Mouse (Mus musculus): ENCODE measurements at regions not wholly inside any gene's neighbourhood (a gene's known extent, or its start where the extent isn't known, plus 50 kb on each side); places are given as distances from the start of the nearest gene placed in this dataset.

DNA sequence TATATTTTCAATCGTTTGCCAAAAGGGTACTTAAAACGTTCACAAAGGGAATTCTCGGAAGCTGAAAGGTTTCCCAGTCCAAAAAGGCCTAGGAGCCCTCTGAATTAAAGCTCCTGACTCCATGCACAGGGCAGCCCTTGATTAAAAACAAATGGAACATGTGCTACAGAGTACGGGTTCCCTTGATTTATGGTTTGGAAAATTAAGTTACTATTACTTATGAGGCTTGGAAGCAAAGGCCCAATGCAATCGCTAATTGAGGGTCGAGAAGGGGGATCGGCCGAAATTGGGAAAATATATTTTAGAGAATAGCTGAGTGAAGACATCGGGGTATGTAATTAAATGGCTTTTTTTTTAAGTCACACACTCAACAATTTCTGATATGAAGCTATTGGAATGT, 219.0 kb upstream of the Sox9 start:
- in situ Hi-C loops (cut with MboI, MseI): no loop called here

DNA sequence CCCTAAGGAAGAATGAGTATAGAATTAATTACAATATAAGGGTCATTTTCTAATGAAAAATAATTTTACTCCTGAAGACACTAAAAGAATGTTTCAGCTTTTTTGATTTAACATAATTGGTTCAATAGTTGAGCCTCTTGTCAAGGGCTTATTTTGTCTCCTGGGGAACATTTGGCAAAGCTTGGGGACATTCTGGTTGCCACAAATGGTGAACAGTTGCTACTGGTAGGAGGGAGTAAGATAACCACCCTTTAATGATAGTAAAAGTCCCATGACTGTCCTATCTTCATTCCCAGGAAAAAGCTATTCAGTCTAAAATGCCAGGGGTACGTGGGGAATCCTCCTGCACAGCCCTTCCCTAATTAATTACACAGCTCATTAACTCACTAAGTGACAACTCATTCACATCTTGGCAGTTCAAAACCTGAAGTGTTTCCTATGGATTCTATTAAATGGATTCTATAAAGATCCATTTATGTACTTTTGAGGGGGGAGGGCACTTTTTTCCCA, 217.3 kb upstream of the Sox9 start:
- in situ Hi-C loops (cut with MboI, MseI): no loop called here

DNA sequence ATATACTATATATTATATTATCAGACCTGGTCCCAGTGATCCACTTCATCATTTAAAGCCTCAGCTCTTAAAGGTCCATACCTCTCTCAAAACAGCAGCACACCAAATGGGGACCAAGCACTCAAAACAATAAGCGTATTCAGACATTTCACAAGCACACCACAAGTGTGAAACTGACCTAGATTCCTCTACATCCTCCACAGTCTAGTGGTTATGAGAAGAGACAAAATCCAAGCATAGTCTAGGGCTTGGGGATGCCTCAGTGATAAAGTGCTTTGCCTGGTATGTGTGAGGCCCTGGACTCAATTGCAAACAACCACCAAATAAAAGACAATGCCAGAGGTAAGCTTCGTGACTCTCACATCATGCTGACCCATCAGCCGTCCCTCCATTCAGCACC, 216.0 kb upstream of the Sox9 start:
- in situ Hi-C loops (cut with MboI, MseI): no loop called here

DNA sequence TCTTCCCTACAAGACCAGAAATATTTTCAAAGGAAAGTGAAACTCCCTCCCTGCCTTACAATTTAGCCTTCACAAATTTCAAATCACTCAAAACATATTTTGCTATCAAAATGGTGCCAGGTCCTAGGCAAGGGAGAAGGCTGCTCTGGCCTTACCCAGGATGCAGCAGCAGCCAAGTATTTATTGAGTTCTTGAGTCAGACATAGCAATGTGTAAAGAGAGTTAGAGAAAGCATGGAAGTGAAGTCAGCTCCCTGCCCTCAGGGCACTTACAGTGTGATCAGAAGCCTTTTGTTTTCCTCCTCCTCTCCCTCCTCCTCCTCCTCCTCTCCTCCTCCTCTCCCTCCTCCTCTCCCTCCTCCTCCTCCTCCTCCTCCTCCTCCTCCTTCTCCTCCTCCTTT, 194.6 kb upstream of the Sox9 start:
- in situ Hi-C loops (cut with MboI, MseI): no loop called here

DNA sequence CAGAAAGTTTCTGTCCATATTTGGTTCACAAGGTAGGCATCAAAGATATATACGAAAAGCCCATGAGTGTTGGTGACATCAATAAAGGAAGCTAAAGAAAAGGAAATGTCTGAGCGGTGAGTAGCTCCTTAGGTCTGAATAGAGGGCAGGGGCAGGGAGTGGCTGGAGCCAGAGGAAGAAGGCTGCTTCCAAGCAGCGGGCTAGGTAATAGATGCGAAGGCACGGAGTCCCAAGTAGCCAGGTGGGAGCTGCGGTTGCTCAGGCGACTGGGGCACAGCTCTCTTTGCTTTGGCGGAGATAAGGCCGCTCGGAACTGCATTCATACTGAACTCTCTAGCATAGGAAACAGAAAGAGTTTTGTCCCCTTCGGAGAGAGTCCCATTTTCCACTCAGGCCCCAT, 193.9 kb upstream of the Sox9 start:
- in situ Hi-C loops (cut with MboI, MseI): no loop called here

- in situ Hi-C loops (cut with MboI, MseI): no loop called here
These were observed 191.8 kb upstream of the Sox9 start for GRCm38 (mm10) chr11:112590214-112590613.

DNA sequence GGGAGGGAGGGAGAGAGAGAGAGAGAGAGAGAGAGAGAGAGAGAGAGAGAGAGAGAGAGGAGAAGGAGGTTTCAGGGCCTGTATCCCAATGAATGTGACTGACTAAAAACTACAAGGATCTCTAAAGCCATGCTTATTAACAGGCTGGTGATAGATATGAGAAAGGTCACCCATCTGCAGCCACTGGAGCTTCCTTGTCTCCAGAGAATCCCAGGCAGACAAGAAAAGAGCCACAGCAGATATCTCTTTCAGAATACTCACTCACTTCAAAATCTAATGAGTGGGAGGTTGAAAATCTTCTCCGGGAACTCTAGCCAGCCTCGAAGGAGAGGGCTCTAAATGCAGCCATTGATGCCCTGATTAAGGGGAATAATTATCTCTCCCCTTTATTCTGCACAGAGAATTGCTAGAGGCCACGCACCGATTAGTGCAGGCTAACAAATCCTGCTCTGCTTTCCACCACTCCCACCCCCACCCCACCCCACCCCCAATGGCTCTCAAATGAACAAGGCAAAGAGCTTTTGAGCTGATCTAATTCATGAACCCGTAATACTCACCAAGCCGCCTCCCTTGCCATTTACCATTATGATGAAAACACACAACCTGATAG, 189.5 kb upstream of the Sox9 start:
- in situ Hi-C loops (cut with MboI, MseI): no loop called here

GRCm38 (mm10) chr11:112593821-112594220, 188.2 kb upstream of the Sox9 start:
- in situ Hi-C loops (cut with MboI, MseI): no loop called here

DNA sequence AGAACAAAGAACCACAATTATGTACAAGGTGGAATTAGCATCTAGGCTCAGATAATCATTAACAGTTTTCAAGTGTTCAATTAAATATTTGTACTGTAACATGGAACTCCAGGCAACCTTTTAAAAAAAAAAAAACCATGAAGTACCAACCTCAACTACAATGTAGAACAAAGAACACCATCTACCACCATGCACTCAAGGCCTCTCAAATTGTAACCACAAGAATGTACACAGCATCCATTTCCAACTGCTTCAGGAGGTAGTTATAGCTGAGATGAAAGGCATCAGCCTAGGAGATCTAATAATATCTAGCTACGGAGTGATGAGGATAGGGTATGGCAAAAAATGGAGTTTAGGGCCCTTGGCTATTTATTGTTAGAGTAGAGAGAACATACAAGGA, 174.7 kb upstream of the Sox9 start:
- in situ Hi-C loops (cut with MboI, MseI): no loop called here

DNA sequence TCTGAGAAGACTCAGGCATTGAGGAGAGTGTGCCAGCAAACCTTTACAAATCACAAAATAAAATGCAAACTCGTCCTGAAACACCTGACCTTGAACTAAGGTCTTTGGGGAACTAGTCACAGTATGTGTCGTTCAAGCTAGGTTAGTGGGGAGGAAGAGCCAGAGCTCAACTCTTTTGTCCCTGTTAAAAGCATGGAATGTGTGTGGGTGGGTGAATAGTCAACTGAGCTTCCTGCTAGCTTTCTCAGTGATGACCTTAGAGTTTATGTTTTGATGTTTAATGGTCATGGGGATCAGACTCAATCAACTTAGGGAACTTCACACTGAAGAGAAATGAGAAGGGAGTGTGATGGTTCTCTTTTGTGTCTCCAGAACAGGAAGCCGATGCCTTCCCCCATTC, 172.7 kb upstream of the Sox9 start:
- in situ Hi-C loops (cut with MboI, MseI): no loop called here

DNA sequence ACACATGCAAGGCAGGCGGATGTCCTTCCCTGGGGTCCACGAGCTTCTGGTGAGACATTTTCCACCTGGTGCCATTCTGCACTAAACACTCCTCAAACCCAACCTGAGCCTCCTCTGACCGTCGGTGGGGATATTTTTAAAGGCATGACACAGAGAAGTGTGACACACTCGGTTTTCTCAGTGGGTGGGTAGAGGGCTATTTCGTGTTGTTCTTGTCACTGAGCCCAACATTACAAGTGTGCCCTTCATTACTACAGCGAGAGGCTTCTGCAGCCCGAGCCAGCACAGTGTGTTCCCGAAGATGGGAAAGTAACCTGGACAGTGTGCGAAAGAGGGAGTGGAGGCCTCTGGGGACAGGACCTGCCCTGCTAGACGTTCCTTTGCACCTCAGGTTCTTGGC, 171.0 kb upstream of the Sox9 start:
- in situ Hi-C loops (cut with MboI, MseI): no loop called here

GRCm38 (mm10) chr11:112615629-112616028, 166.4 kb upstream of the Sox9 start:
- in situ Hi-C loops (cut with MboI, MseI): no loop called here

- in situ Hi-C loops (cut with MboI, MseI): no loop called here
These were observed 165.1 kb upstream of the Sox9 start for GRCm38 (mm10) chr11:112616942-112617341.

DNA sequence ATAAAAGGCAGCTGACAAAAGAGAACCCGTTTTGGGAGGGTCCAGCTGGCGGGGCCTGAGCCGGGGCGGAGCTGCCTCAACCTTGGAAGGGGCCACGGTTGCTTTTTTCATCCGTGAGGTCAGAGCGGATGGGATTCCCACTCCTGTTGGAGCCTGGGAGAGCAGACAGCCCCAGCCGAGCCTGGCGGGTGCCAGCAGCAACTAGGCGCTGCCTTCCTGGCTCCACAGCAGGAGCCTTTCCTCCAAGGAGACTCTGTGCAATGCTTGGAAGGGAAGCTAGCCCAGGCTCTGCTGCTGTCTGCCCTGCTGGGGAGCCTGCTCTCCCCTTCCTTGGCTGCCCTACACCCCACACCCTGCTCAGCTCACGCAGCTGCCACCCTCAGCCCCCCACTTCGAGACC, 161.1 kb upstream of the Sox9 start:
- in situ Hi-C loops (cut with MboI, MseI): no loop called here

DNA sequence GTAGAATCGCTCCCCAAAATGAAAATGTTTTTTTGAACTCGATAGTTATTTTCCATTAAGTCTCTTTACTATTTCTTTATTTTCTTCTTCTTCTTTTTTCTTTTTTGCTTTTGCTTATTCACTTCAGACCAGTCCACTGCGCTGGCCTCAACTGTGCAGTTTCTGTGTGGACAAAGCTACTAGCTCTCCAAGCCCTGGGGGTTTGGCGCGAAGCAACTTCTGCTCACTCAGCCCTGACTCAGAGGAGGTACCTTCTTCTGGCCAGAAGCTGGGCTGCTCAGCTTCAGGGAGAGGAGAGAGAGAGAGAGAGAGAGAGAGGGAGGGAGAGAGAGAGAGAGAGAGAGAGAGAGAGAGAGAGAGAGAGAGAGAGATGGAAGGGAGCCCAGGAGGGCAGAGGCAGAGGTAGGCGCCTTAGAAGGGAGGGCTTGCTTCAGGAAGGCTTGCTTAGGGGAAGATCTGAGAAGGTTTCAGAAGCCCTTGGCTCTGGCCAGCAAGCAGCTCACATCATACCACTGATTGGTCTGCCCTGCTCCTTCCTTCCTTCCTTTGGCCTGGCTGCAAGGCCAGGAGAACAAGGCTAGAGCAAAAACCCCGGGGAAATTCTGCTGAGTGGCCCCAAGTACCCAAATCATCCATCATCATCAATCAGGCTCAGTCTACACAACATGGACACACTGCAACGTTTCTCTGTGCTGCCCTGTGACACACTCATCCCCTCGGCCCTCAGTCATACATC, 160.5 kb upstream of the Sox9 start:
- in situ Hi-C loops (cut with MboI, MseI): no loop called here

DNA sequence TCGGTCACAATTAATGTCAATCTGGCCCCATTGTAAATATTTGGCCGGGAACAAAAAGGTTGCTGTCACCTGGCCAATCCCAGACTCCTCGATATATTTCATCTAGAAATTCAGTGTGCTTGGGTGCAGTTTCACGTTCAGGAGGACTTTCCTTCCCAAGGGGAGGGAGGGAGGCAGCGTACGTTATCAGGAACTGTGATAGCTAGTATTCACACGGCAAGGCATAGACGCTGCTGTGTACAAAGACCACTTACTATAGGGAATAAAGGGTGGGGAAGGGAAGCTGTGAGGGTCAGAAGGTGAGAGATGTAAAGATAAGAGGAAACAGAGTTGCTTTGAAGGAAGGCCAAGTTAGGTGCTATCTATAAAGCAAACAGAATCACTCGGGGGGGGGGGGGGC, 132.7 kb upstream of the Sox9 start:
- in situ Hi-C loops (cut with MboI, MseI): no loop called here

DNA sequence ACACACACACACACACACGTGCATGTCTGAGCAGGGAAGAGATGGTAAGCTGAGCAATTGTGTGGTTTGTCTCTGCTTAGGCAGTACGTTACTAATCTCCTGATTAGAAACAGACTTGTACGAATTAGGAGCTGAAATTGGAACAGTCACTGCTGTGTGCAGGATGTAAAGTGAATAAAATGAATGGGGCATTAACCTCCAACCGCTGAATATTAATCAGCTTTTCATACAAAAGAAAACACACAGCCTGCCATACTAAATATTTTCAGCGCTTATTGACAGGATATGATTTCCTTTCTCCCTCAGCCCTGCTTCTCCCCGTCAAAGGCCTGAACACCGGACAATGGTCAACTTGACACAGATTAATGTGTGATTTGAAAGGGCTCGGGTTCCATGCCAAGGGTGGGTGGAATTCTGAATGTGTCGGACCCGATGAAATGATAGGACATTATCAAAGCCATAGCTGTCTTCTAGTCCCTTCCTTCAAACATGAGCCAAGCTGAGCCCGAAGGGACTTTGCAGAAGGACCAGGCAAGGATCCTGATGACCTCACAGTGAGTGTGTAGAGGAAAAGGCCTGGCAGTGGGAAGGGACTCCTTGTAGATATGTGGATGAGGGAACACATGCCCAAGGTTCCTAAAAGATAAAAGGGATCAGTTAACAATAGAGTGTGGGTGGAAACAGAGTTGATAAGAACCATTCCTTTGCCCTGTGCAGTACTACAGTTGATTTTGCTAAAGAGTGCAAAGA, 124.4 kb upstream of the Sox9 start:
- in situ Hi-C loops (cut with MboI, MseI): no loop called here

GRCm38 (mm10) chr11:112659911-112660310, 122.1 kb upstream of the Sox9 start:
- in situ Hi-C loops (cut with MboI, MseI): no loop called here

DNA sequence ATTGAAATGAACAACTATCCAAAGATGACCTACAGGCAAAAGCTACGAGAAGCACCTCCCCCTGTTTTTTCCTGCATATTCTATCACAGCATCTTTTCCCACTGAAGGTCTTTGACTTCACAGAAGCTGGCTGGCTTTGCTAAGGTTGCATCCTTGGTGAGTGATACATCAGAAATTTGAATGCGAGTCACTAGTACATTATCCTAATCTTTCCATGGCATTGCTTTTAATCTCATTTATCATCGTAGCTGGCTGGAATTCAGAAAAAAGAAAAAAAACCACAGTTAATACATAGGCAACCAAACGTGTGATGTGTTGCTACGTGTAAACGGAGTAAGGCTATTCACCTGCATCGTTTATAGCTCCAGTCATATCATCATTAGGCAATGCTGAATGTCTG, 120.6 kb upstream of the Sox9 start:
- in situ Hi-C loops (cut with MboI, MseI): no loop called here

GRCm38 (mm10) chr11:112667311-112667710, 114.7 kb upstream of the Sox9 start:
- in situ Hi-C loops (cut with MboI, MseI): no loop called here

GRCm38 (mm10) chr11:112672086-112672485, 109.9 kb upstream of the Sox9 start:
- in situ Hi-C loops (cut with MboI, MseI): no loop called here

GRCm38 (mm10) chr11:112690047-112690446, 92.0 kb upstream of the Sox9 start:
- in situ Hi-C loops (cut with MboI, MseI): no loop called here

- in situ Hi-C loops (cut with MboI, MseI): no loop called here
These were observed 75.9 kb upstream of the Sox9 start for GRCm38 (mm10) chr11:112706091-112706490.

Data from T-helper 1 cell (primary cell).